Mouse (Mus musculus): ENCODE data around the gene Ppm1g.
"Not testable (repeated sequence)": the region's sequence is repeated elsewhere in the genome, so short reads cannot be mapped to it uniquely, and the experiment has no call there.

Gene Ppm1g

GRCm38 (mm10) chr5:31219474-31219873, 1.0 kb downstream of the Ppm1g start:
- no peak for DNase-seq (ENCODE audit: low read depth, low spot score)

GRCm38 (mm10) chr5:31219070-31219469, 1.4 kb downstream of the Ppm1g start:
- DNase-seq (ENCODE audit: low read depth, low spot score) = no peak

GRCm38 (mm10) chr5:31218294-31218693, 2.2 kb downstream of the Ppm1g start:
- no peak for DNase-seq (ENCODE audit: low read depth, low spot score)

- not testable (repeated sequence) for DNase-seq (ENCODE audit: low read depth, low spot score)
Measured at GRCm38 (mm10) chr5:31216554-31216953, 3.9 kb downstream of the Ppm1g start.

- DNase-seq (ENCODE audit: low read depth, low spot score) = no peak
Measured at GRCm38 (mm10) chr5:31204421-31204820, 16.1 kb downstream of the Ppm1g start.

- DNase-seq (ENCODE audit: low read depth, low spot score) = no peak
Measured at GRCm38 (mm10) chr5:31203866-31204265, 16.6 kb downstream of the Ppm1g start.

GRCm38 (mm10) chr5:31202933-31203332, 17.6 kb downstream of the Ppm1g start:
- no peak for DNase-seq (ENCODE audit: low read depth, low spot score)

- DNase-seq (ENCODE audit: low read depth, low spot score) = peak; percentile 95
Measured at GRCm38 (mm10) chr5:31201742-31202590, 18.5 kb downstream of the Ppm1g start, which contains the start of gene Zfp513. Gene Zfp513 (minus strand): TSS chr5:31202303.

- DNase-seq (ENCODE audit: low read depth, low spot score) = no peak
Measured at GRCm38 (mm10) chr5:31201042-31201741, 19.3 kb downstream of the Ppm1g start.

- DNase-seq (ENCODE audit: low read depth, low spot score) = no peak
Measured at GRCm38 (mm10) chr5:31200327-31200768, 20.1 kb downstream of the Ppm1g start.

GRCm38 (mm10) chr5:31199893-31200292, 20.6 kb downstream of the Ppm1g start:
- no peak for DNase-seq (ENCODE audit: low read depth, low spot score)

GRCm38 (mm10) chr5:31199321-31199892, 21.1 kb downstream of the Ppm1g start:
- DNase-seq (ENCODE audit: low read depth, low spot score) = no peak

- DNase-seq (ENCODE audit: low read depth, low spot score) = no peak
Measured at GRCm38 (mm10) chr5:31198616-31199320, 21.7 kb downstream of the Ppm1g start.

- DNase-seq (ENCODE audit: low read depth, low spot score) = no peak
Measured at GRCm38 (mm10) chr5:31198170-31198569, 22.3 kb downstream of the Ppm1g start.

GRCm38 (mm10) chr5:31197072-31197471, 23.4 kb downstream of the Ppm1g start:
- DNase-seq (ENCODE audit: low read depth, low spot score) = no peak

- DNase-seq (ENCODE audit: low read depth, low spot score) = no peak
Measured at GRCm38 (mm10) chr5:31196207-31196606, 24.3 kb downstream of the Ppm1g start.

- no peak for DNase-seq (ENCODE audit: low read depth, low spot score)
Measured at GRCm38 (mm10) chr5:31195671-31196070, 24.8 kb downstream of the Ppm1g start.

GRCm38 (mm10) chr5:31194486-31195485, 25.7 kb downstream of the Ppm1g start:
- no peak for DNase-seq (ENCODE audit: low read depth, low spot score)

- DNase-seq (ENCODE audit: low read depth, low spot score) = no peak
Measured at GRCm38 (mm10) chr5:31193631-31194281, 26.7 kb downstream of the Ppm1g start.

Data from retina, postnatal 7 days (tissue).